Mouse (Mus musculus) heart, adult 11 months (tissue): ENCODE measurements around the gene Ctxn1.

Experiments used
- DNase-seq: peaks from one replicate; pipeline ENCODE4 v3.0.0; 2022

Gene Ctxn1

DNA sequence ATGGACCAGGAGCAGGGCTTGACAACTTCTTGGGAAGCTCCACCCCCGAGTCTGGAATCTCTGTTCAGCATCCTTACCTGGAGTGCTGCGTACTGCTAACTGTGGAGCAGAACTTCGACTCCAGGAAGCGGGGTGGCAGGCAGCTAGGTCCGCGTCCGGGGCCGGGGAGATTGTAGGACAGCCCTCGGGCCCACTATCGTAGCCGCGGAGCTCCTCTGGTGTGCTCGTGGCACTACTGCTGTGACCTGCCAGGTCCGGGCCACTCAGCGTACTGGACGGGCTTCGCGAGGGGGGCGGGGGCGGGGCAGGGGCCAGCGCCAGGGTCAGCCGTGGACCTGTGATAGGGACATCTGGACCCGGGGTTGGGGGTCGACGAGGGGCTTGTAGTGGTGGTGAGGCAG, 46.3 kb downstream of the Ctxn1 start:
- no peak for DNase-seq

DNA sequence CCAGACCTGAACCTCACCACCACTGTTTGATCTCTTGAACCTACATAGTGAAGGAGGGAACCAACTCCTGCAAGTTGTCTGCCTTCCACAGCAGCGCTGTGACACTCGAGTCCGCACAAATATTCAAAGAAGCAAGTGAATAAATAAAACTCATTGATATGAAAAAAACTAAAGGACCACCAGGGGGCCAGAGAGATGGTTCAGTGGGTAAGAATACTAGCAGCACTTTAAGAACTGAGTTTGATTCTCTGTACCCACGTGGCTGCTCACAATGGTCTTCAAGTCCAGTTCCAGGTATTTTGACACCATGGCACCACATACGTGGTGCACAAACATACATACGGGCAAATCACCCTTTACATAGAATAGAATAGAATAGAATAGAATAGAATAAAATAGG, 48.0 kb downstream of the Ctxn1 start:
- DNase-seq = no peak
